Mouse (Mus musculus) adrenal gland, postnatal 14 days (tissue): Measurements from ENCODE around the gene Zmynd10. TPM values are rescaled to one million over a fixed set of nuclear protein-coding genes. Genes with fewer than 3 reads are reported as not detected.

ENCODE experiments used
- total RNA-seq: library from RNA; stranded (reverse); gene quantifications from 2 replicates; pipeline ENCODE4 v1.2.3, GENCODE M21; 2021

Gene Zmynd10
- total RNA-seq, 1 experiment from 2014 or later, result 0.19 TPM

Other genes with a start within 250 kb of the Zmynd10 start
- 23.1 and 23.9 TPM in 2 replicates for gene Hemk1, start 208.9 kb upstream of the Zmynd10 start, total RNA-seq
- gene 6430571L13Rik, start 206.7 kb upstream of the Zmynd10 start, total RNA-seq, result 2.3 and 2.8 TPM in 2 replicates
- gene Cacna2d2, start 147.7 kb upstream of the Zmynd10 start, total RNA-seq, result 5.1 and 6.6 TPM in 2 replicates
- gene Tmem115, start 13.4 kb upstream of the Zmynd10 start, total RNA-seq, result 36.1 and 36.9 TPM in 2 replicates
- 14.0 and 17.4 TPM in 2 replicates for gene Cyb561d2, start 5.1 kb upstream of the Zmynd10 start, total RNA-seq
- gene Nprl2, start 5.1 kb upstream of the Zmynd10 start, total RNA-seq, result 21.5 and 22.2 TPM in 2 replicates
- 22.9 and 26.2 TPM in 2 replicates for gene Rassf1, start 4.3 kb downstream of the Zmynd10 start, total RNA-seq
- gene Tusc2, start 16.0 kb downstream of the Zmynd10 start, total RNA-seq, result 32.7 and 37.9 TPM in 2 replicates
- gene Hyal2, start 20.6 kb downstream of the Zmynd10 start, total RNA-seq, result 35.0 and 38.9 TPM in 2 replicates
- 9.9 and 17.6 TPM in 2 replicates for gene Hyal1, start 29.6 kb downstream of the Zmynd10 start, total RNA-seq
- 19.6 and 21.0 TPM in 2 replicates for gene Naa80, start 31.6 kb downstream of the Zmynd10 start, total RNA-seq
- 1.4 and 1.6 TPM in 2 replicates for gene Hyal3, start 33.5 kb downstream of the Zmynd10 start, total RNA-seq
- gene Ifrd2, start 40.3 kb downstream of the Zmynd10 start, total RNA-seq, result 42.1 and 43.1 TPM in 2 replicates
- gene Sema3b, start 61.9 kb downstream of the Zmynd10 start, total RNA-seq, result 8.3 and 8.7 TPM in 2 replicates
- gene Gnai2, start 88.1 kb downstream of the Zmynd10 start, total RNA-seq, result 249 and 284 TPM in 2 replicates
- gene Slc38a3, start 122.2 kb downstream of the Zmynd10 start, total RNA-seq, result 4.9 and 85.2 TPM in 2 replicates
- gene Gnat1, start 132.4 kb downstream of the Zmynd10 start, total RNA-seq, result 0.34 and 0.41 TPM in 2 replicates
- gene Sema3f, start 163.2 kb downstream of the Zmynd10 start, total RNA-seq, result 22.8 and 25.9 TPM in 2 replicates
- 108 and 137 TPM in 2 replicates for gene Rbm5, start 223.7 kb downstream of the Zmynd10 start, total RNA-seq